ENCODE assay signal across 33 mouse cellular contexts in the genomic region with DNA sequence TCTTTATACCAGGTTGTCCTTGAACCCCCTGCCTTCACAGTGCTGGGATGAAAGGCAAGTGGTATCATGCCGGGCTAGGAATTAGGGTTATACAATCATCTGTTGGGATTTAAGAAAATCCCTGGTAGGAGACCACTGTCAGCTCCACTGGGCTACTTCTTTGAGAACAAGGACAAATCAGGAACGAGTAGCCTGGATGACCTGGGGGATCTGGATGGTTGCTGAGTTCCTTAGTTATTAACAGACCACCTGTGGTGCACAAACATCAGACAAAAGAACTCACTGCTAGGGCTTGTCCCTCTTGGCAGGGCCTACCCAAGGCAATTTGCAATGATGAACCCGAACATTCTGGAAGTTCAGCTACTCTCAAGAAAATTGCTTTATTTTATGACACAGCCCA. TPM values are rescaled to one million over a fixed set of nuclear protein-coding genes. Genes with fewer than 3 reads are reported as not detected.
"Had no signal": no experiment of that assay in that cellular context is flagged by ENCODE, and none has a peak within 500 bp of the region (broad histone marks: within the 10 kb centered on the region; RNA-seq: fewer than 3 reads in every experiment).

No protein-coding gene starts in this region.

- H3K9me3 ChIP-seq: limb, embryonic 10.5 days; limb, embryonic 12.5 days; limb, embryonic 13.5 days; limb, embryonic 15.5 days; liver, embryonic 12.5 days; liver, embryonic 13.5 days; liver, embryonic 15.5 days; lung, embryonic 15.5 days; megakaryocyte, embryonic 14.5 days; midbrain, embryonic 10.5 days; midbrain, embryonic 12.5 days; midbrain, embryonic 13.5 days; midbrain, embryonic 15.5 days; neural tube, embryonic 12.5 days had no signal

- H3K4me1 ChIP-seq: limb, embryonic 10.5 days; limb, embryonic 12.5 days; limb, embryonic 13.5 days; limb, embryonic 15.5 days; liver, embryonic 12.5 days; liver, embryonic 13.5 days; liver, embryonic 15.5 days; lung, embryonic 15.5 days; midbrain, embryonic 10.5 days; midbrain, embryonic 12.5 days; midbrain, embryonic 13.5 days; midbrain, embryonic 15.5 days; neural tube, embryonic 12.5 days had no signal

- H3K27ac ChIP-seq: limb, embryonic 10.5 days; limb, embryonic 12.5 days; limb, embryonic 13.5 days; limb, embryonic 15.5 days; liver, embryonic 12.5 days; liver, embryonic 13.5 days; liver, embryonic 14.5 days; liver, embryonic 15.5 days; lung, embryonic 15.5 days; macrophage; midbrain, embryonic 10.5 days; midbrain, embryonic 12.5 days; midbrain, embryonic 13.5 days; midbrain, embryonic 15.5 days; neural tube, embryonic 12.5 days had no signal

- H3K27me3 ChIP-seq: limb, embryonic 15.5 days; liver, embryonic 12.5 days; liver, embryonic 13.5 days; liver, embryonic 15.5 days; lung, embryonic 15.5 days; neural tube, embryonic 12.5 days had no signal

- H3K9ac ChIP-seq: limb, embryonic 12.5 days; limb, embryonic 13.5 days; limb, embryonic 15.5 days; liver, embryonic 12.5 days; liver, embryonic 13.5 days; liver, embryonic 14.5 days; liver, embryonic 15.5 days; liver, postnatal 0 days; lung, embryonic 14.5 days; lung, embryonic 15.5 days; midbrain, embryonic 12.5 days; midbrain, embryonic 13.5 days; midbrain, embryonic 15.5 days; neural tube, embryonic 12.5 days had no signal

- H3K36me3 ChIP-seq: limb, embryonic 10.5 days; limb, embryonic 12.5 days; limb, embryonic 13.5 days; limb, embryonic 15.5 days; liver, embryonic 12.5 days; liver, embryonic 13.5 days; liver, embryonic 15.5 days; lung, embryonic 15.5 days; midbrain, embryonic 10.5 days; midbrain, embryonic 12.5 days; midbrain, embryonic 13.5 days; midbrain, embryonic 15.5 days; neural tube, embryonic 12.5 days had no signal

- H3K4me3 ChIP-seq: limb, embryonic 10.5 days; limb, embryonic 12.5 days; limb, embryonic 13.5 days; limb, embryonic 15.5 days; liver, embryonic 12.5 days; liver, embryonic 13.5 days; liver, embryonic 15.5 days; lung, embryonic 15.5 days; megakaryocyte, embryonic 14.5 days; midbrain, embryonic 10.5 days; midbrain, embryonic 12.5 days; midbrain, embryonic 13.5 days; midbrain, embryonic 15.5 days; myocyte; neural tube, embryonic 12.5 days had no signal

- ATAC-seq: liver, embryonic 12.5 days; liver, postnatal 0 days; lung, postnatal 0 days; midbrain, embryonic 13.5 days; midbrain, embryonic 15.5 days; midbrain, embryonic 16.5 days had no signal

- H3K4me2 ChIP-seq: limb, embryonic 12.5 days; limb, embryonic 13.5 days; limb, embryonic 15.5 days; liver, embryonic 11.5 days; liver, embryonic 12.5 days; liver, embryonic 13.5 days; liver, embryonic 15.5 days; lung, embryonic 14.5 days; lung, embryonic 15.5 days; midbrain, embryonic 11.5 days; midbrain, embryonic 12.5 days; midbrain, embryonic 13.5 days; midbrain, embryonic 15.5 days; neural tube, embryonic 12.5 days had no signal

- DNase-seq: left cerebral cortex, postnatal 4 days; liver; liver, embryonic 13.5 days; liver, postnatal 0 days; lung, adult 18-20 months; lung, adult 2 months; lung, embryonic 14.5 days; lung, postnatal 10 days; lung, postnatal 14 days; lung, postnatal 36 days; lung, postnatal 4 days; midbrain, embryonic 14.5 days had no signal

RNA-seq across cellular contexts. Expression of a gene that starts 55.7 kb away (rescaled TPM):
- polyA plus RNA-seq: liver, adult 2 months; macrophage; myocyte had no signal
